Mouse (Mus musculus) forebrain, embryonic 13.5 days (tissue): ENCODE measurements around the gene Zcchc14. TPM values are rescaled to one million over a fixed set of nuclear protein-coding genes. Genes with fewer than 3 reads are reported as not detected.
A peak's percentile ranks its signal among the peaks of the same experiment; 100 is the strongest.

Source experiments
- ATAC-seq: fragments of 200-750 bp; cut with Nextera tagmentation; 2 replicates; pipeline ENCODE4 v1.8.0; 2017
- H3K27ac ChIP-seq: fragments of 300-500 bp; sonication (generic); 2 replicates; pipeline ENCODE4 v1.5.1; 2015; ENCODE audit warnings: inconsistent platforms, mild to moderate bottlenecking, moderate library complexity
- H3K27me3 ChIP-seq: fragments of 300-500 bp; sonication (generic); 2 replicates; pipeline ENCODE4 v1.6.1; 2015; ENCODE audit warnings: mild to moderate bottlenecking, inconsistent platforms
- H3K36me3 ChIP-seq: fragments of 300-500 bp; sonication (generic); 2 replicates; pipeline ENCODE4 v1.6.1; 2015; ENCODE audit warnings: mild to moderate bottlenecking, inconsistent platforms; ENCODE audit not compliant: poor library complexity, severe bottlenecking
- H3K4me1 ChIP-seq: fragments of 300-500 bp; sonication (generic); 2 replicates; pipeline ENCODE4 v1.6.1; 2015; ENCODE audit warnings: inconsistent platforms
- H3K4me2 ChIP-seq: fragments of 300-500 bp; sonication (generic); 2 replicates; pipeline ENCODE4 v1.6.1; 2015; ENCODE audit warnings: inconsistent platforms, mild to moderate bottlenecking, moderate library complexity
- H3K4me3 ChIP-seq: fragments of 300-500 bp; sonication (generic); 2 replicates; pipeline ENCODE4 v1.5.1; 2015; ENCODE audit warnings: mild to moderate bottlenecking, inconsistent platforms
- H3K9ac ChIP-seq: fragments of 300-500 bp; sonication (generic); 2 replicates; pipeline ENCODE4 v1.6.1; 2015; ENCODE audit warnings: mild to moderate bottlenecking, inconsistent platforms
- H3K9me3 ChIP-seq: fragments of 300-500 bp; sonication (generic); replicated peaks from 2 replicates; pipeline ENCODE4 v1.6.1; 2016; ENCODE audit warnings: inconsistent platforms
- WGBS: fragments of 180-500 bp; shearing (Covaris S2); methylation state at CpG from one replicate; pipeline ENCODE4 v1.1.7; 2015; 5-methylcytosine and 5-hydroxymethylcytosine counted together
- polyA plus RNA-seq: library from polyadenylated mRNA; unstranded; fragments of >200 nt; fragmentation: Nextera tagmentation; extraction: Ambion mirVana; gene quantifications from 2 replicates; pipeline ENCODE4 v1.2.1, GENCODE M21; 2015

The Zcchc14 gene
- polyA plus RNA-seq, 1 experiment from 2014 or later, result 30.0 TPM

DNA sequence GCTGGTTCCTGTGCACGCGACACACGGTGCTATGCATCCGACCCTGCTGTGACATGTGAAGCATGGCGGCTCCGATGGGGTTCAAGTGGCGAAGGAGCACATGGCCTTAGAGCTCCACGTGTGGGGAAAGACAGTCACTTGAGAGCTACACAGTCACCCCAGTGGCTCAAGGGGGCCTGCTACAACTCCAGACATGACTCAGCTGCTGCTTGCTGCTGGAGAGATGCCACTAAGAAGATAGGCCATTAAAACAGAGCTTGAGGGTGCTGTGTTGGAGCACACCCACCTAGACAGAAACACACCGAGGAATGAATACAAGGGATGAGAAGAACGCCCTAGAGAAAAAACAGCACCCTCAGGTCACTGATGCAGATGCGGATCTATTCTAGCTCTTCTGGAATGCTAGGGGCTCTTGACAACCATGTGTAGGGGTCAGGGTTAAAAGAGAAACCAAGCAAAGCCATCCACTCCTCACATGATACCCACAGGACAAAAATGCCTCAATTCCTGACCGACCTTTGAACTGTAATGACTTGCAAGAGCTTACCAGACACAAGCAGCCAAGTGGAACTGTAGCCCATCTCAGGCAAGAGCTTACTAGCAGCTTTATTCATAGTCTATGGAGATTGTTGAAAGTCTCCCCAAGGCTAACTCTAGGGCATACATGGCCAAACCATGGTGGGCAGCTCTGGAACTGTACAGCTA, 5.0 kb downstream of the Zcchc14 start:
- 91% methylated on average over 12 of the region's 12 CpGs for WGBS
- Histone ChIP-seq H3K27ac (no peak overlapping the region), H3K9ac (no peak overlapping the region), H3K36me3 (peaks cover 10% of the 10 kb centered on the region; the same call in 1 of the 2 replicates), H3K9me3 (no peaks in the 10 kb centered on the region), H3K4me1 (peaks cover 85% of the 10 kb centered on the region), H3K4me2 (peak overlapping the region; percentile 99), H3K27me3 (no peaks in the 10 kb centered on the region), H3K4me3 (no peak overlapping the region)
- no peak for ATAC-seq

- no peak for ATAC-seq
- Histone ChIP-seq H3K9ac (peak overlapping the region; percentile 40), H3K27me3 (no peaks in the 10 kb centered on the region), H3K27ac (peak overlapping the region; percentile 69), H3K9me3 (no peaks in the 10 kb centered on the region), H3K4me1 (peaks cover 66% of the 10 kb centered on the region), H3K4me2 (no peak overlapping the region; the same call in 1 of the 2 replicates), H3K36me3 (no peaks in the 10 kb centered on the region), H3K4me3 (no peak overlapping the region)
- 61% methylated on average over 11 of the region's 11 CpGs for WGBS
Observed at GRCm38 (mm10) chr8:121643384-121643783, 9.3 kb downstream of the Zcchc14 start.

GRCm38 (mm10) chr8:121642804-121643203, 9.9 kb downstream of the Zcchc14 start:
- peak overlapping the region; percentile 47 for H3K9ac ChIP-seq
- no peaks in the 10 kb centered on the region for H3K9me3 ChIP-seq
- H3K4me1 ChIP-seq, result peaks cover 60% of the 10 kb centered on the region
- H3K4me3 ChIP-seq, result no peak overlapping the region
- H3K4me2 ChIP-seq, result peak overlapping the region; percentile 14; the same call in 1 of the 2 replicates
- 73% methylated on average over 3 of the region's 3 CpGs for WGBS
- no peaks in the 10 kb centered on the region for H3K27me3 ChIP-seq
- 0 out of 2 replicates have a peak, but pooled peaks have one; percentile 10 for ATAC-seq
- peak overlapping the region; percentile 69 for H3K27ac ChIP-seq
- 0 out of 2 replicates have a peak, but pooled peaks cover 2% of the 10 kb centered on the region for H3K36me3 ChIP-seq

GRCm38 (mm10) chr8:121636180-121636579, 16.5 kb downstream of the Zcchc14 start:
- Histone ChIP-seq H3K4me3 (no peak overlapping the region), H3K36me3 (peaks cover 10% of the 10 kb centered on the region), H3K9me3 (no peaks in the 10 kb centered on the region), H3K4me2 (no peak overlapping the region), H3K27me3 (no peaks in the 10 kb centered on the region), H3K4me1 (peaks cover 20% of the 10 kb centered on the region), H3K9ac (no peak overlapping the region), H3K27ac (no peak overlapping the region)
- no peak for ATAC-seq
- 91% methylated on average over 8 of the region's 8 CpGs for WGBS

- Histone ChIP-seq H3K9me3 (no peaks in the 10 kb centered on the region), H3K4me2 (no peak overlapping the region), H3K4me1 (peaks cover 20% of the 10 kb centered on the region), H3K9ac (no peak overlapping the region), H3K36me3 (peaks cover 10% of the 10 kb centered on the region), H3K4me3 (no peak overlapping the region), H3K27ac (no peak overlapping the region), H3K27me3 (no peaks in the 10 kb centered on the region)
- 89% methylated on average over 6 of the region's 6 CpGs for WGBS
- ATAC-seq, result no peak
Observed at GRCm38 (mm10) chr8:121635534-121635933, 17.2 kb downstream of the Zcchc14 start.

GRCm38 (mm10) chr8:121632401-121632800, 20.3 kb downstream of the Zcchc14 start:
- H3K9me3 ChIP-seq, result no peaks in the 10 kb centered on the region
- H3K36me3 ChIP-seq, result peaks cover 23% of the 10 kb centered on the region
- no peak overlapping the region for H3K9ac ChIP-seq
- H3K4me2 ChIP-seq, result no peak overlapping the region
- no peaks in the 10 kb centered on the region for H3K27me3 ChIP-seq
- H3K4me3 ChIP-seq, result no peak overlapping the region
- 87% methylated on average over 5 of the region's 5 CpGs for WGBS
- H3K27ac ChIP-seq, result no peak overlapping the region
- peaks cover 16% of the 10 kb centered on the region for H3K4me1 ChIP-seq
- ATAC-seq, result no peak

- H3K36me3 ChIP-seq, result peaks cover 30% of the 10 kb centered on the region
- no peak overlapping the region for H3K9ac ChIP-seq
- no peaks in the 10 kb centered on the region for H3K9me3 ChIP-seq
- H3K4me1 ChIP-seq, result peaks cover 10% of the 10 kb centered on the region
- no peak overlapping the region for H3K4me3 ChIP-seq
- no peak for ATAC-seq
- H3K27me3 ChIP-seq, result no peaks in the 10 kb centered on the region
- 74% methylated on average over 7 of the region's 7 CpGs for WGBS
- no peak overlapping the region for H3K27ac ChIP-seq
- H3K4me2 ChIP-seq, result no peak overlapping the region
Observed at GRCm38 (mm10) chr8:121631645-121632071, 21.0 kb downstream of the Zcchc14 start.

- no peak overlapping the region for H3K4me3 ChIP-seq
- no peak for ATAC-seq
- no peaks in the 10 kb centered on the region for H3K9me3 ChIP-seq
- H3K36me3 ChIP-seq, result peaks cover 32% of the 10 kb centered on the region
- no peak overlapping the region for H3K27ac ChIP-seq
- no peak overlapping the region for H3K9ac ChIP-seq
- H3K27me3 ChIP-seq, result no peaks in the 10 kb centered on the region
- H3K4me1 ChIP-seq, result peaks cover 18% of the 10 kb centered on the region
- WGBS, result 99% methylated on average over 4 of the region's 4 CpGs
- H3K4me2 ChIP-seq, result no peak overlapping the region
Observed at GRCm38 (mm10) chr8:121628681-121629080, 24.0 kb downstream of the Zcchc14 start.

GRCm38 (mm10) chr8:121623043-121623442, 29.7 kb downstream of the Zcchc14 start:
- Histone ChIP-seq H3K27ac (peak overlapping the region; percentile 35; the same call in 1 of the 2 replicates), H3K9ac (no peak overlapping the region), H3K4me2 (no peak overlapping the region), H3K27me3 (no peaks in the 10 kb centered on the region), H3K4me3 (no peak overlapping the region), H3K9me3 (no peaks in the 10 kb centered on the region), H3K4me1 (peaks cover 53% of the 10 kb centered on the region), H3K36me3 (peaks cover 34% of the 10 kb centered on the region)
- 81% methylated on average over 8 of the region's 8 CpGs for WGBS
- ATAC-seq, result no peak

GRCm38 (mm10) chr8:121621879-121622278, 30.8 kb downstream of the Zcchc14 start:
- ATAC-seq, result no peak
- Histone ChIP-seq H3K9me3 (no peaks in the 10 kb centered on the region), H3K27ac (no peak overlapping the region), H3K36me3 (peaks cover 34% of the 10 kb centered on the region), H3K9ac (no peak overlapping the region), H3K4me2 (no peak overlapping the region), H3K4me3 (no peak overlapping the region), H3K27me3 (no peaks in the 10 kb centered on the region), H3K4me1 (peaks cover 53% of the 10 kb centered on the region)
- WGBS, result 56% methylated on average over 1 of the region's 1 CpGs

DNA sequence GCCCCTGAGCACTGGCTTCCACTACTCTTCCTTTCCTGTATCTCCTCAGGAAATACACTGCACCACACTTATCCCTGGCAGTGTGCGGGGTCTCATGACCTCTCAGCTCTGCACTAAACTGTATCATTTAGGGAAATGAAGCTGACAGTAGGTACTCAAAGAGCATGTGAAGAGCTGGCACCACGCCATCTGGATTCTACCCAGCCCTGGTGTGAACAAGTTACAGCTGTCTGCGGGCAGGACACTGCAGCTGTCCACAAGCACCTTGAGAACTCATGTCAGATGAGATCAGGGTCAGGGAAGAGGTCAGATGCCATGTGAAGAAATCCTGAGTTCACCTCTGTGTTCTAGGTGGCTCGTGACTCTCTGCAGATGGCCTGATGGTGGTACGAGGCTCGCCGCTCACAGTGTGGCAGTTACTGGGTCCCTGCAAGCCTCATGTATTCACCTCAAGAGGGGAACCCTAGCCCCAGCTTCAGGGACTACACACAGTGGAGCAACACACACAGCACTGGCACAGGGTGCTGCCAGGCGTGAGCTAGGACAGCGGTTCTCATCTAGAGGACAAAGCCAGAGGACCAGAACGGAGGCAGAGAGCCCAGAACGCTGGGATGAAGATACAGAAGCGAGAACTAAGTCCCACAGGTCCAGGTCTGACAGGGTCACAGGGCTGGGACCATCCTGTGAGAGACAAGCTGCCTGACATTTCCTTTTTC, 31.7 kb downstream of the Zcchc14 start:
- peaks cover 50% of the 10 kb centered on the region for H3K4me1 ChIP-seq
- peak overlapping the region; percentile 44; the same call in 1 of the 2 replicates for H3K27ac ChIP-seq
- H3K4me2 ChIP-seq, result no peak overlapping the region
- 88% methylated on average over 12 of the region's 12 CpGs for WGBS
- no peak overlapping the region for H3K9ac ChIP-seq
- H3K4me3 ChIP-seq, result no peak overlapping the region
- H3K36me3 ChIP-seq, result peaks cover 34% of the 10 kb centered on the region
- ATAC-seq, result peak; percentile 31; the same call in 1 of the 2 replicates
- H3K27me3 ChIP-seq, result no peaks in the 10 kb centered on the region
- H3K9me3 ChIP-seq, result no peaks in the 10 kb centered on the region

DNA sequence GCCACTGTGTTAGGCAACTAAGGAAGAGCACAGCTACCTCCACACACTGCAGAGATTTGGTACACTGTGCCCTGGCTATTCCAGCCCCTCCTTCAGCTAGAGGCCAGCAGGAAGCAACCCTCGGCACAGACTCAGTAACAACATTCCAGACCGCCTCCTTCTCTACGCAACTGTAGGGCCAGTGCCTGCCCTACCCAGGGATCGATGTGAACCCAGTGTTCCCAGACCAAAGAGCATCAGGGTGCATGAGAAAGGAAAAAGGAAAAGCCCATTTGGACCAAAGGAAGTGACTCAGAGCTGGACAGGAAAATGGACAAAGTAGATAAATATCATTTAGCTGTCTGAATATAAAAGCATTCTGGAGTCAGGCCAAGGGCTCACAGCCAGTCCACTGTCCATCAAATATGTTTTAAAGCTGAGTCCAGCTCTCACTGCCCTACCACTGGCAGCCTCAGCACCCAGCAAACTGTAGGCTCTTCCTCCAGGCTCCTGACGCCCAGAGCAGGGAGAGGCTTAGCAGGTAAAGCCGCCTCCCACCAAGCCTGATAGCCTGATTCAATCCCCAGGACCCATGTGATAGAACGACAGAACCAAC, 33.2 kb downstream of the Zcchc14 start:
- Histone ChIP-seq H3K4me3 (no peak overlapping the region), H3K9me3 (no peaks in the 10 kb centered on the region), H3K27ac (no peak overlapping the region), H3K9ac (no peak overlapping the region), H3K4me2 (no peak overlapping the region), H3K27me3 (no peaks in the 10 kb centered on the region), H3K36me3 (peaks cover 46% of the 10 kb centered on the region), H3K4me1 (peaks cover 40% of the 10 kb centered on the region)
- 71% methylated on average over 7 of the region's 7 CpGs for WGBS
- ATAC-seq, result no peak
